Mouse (Mus musculus) retina, postnatal 7 days (tissue): ENCODE measurements around the gene Mab21l3.

Experiments used
- DNase-seq: peaks from one replicate; pipeline ENCODE4 v3.0.0-alpha.2; 2012; ENCODE audit warnings: low read depth, low spot score

The Mab21l3 gene

GRCm38 (mm10) chr3:101848816-101849215, at the start of gene Mab21l3:
TSS of gene Mab21l3 (minus strand) at chr3:101848959.
- DNase-seq, result no peak

DNA sequence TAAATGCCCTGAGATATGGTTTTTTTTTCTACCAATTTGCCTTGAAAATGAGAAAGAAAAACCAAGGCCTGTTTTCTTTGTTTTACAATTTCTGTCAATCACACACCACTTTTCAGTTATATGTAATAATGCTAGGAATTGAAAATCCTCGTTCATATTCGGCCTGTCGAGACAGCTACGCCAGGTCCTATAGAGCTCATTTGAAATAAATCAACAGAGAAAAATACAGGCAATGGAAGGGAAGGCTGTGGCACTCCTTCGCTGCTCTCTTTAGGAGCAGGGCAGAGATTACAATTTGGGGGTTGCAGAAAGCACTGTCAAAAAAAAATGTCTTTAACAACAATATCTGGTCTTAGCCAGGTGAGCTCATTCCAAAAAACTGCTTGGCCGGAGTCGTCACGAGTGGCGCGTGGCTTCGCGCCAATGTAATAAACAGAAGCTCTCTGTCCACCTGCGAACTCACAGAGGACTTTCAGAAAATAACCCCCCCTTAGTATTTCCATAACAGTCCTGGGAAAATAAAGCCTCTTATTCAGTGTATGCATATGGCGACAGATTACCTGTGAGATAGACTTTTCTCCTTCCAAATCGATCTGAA, 48.7 kb upstream of the Mab21l3 start:
- DNase-seq, result no peak

- DNase-seq, result peak; percentile 65
These were observed 48.1 kb upstream of the Mab21l3 start for GRCm38 (mm10) chr3:101896893-101897292.

DNA sequence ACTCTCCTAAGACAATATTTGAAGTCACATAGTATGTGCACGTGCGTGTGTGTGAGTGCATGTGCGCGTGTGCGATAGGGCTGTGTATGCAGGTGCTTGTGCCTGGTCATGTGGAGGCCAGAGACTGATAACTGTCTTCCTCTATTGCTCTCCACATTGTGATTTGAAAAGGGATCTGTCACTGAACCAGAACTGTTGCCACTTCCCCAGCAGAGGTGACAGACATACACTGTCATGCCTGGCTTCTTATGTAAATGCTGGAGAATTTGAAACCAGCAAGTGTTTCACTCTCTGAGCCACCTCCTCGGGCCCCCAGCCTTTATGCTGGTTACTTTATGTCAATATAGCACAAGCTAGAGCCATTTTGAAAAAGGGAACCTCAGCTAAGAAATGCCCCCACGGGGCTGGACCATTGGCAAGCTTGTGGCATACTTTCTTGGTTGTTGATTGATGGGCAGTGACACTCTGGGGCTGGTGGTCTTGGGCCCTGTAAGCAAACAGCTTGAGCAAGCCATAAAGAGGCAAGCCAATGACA, 46.7 kb upstream of the Mab21l3 start:
- DNase-seq, result no peak

GRCm38 (mm10) chr3:101885591-101885990, 36.8 kb upstream of the Mab21l3 start:
- no peak for DNase-seq

- DNase-seq, result no peak
These were observed 36.3 kb upstream of the Mab21l3 start for GRCm38 (mm10) chr3:101885041-101885440.

DNA sequence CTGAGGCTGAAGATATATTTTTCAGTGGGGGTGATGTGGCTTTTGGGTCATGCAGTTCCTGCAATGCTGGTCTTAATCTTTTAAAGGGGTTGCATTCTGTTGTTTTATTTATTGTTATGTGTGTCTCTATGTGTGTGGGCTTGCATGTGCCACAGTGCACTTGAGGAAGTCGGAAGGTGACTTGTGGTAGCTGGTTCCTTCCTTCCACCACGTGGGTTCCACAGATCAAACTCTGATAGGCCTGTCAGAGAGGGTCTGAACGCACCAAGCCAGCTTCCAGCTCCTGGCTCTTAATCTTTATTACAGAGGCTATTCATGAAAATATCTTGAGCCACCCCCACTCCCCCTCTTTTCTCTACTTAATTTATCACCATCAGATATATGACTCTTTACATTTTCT, 35.1 kb upstream of the Mab21l3 start:
- no peak for DNase-seq

DNA sequence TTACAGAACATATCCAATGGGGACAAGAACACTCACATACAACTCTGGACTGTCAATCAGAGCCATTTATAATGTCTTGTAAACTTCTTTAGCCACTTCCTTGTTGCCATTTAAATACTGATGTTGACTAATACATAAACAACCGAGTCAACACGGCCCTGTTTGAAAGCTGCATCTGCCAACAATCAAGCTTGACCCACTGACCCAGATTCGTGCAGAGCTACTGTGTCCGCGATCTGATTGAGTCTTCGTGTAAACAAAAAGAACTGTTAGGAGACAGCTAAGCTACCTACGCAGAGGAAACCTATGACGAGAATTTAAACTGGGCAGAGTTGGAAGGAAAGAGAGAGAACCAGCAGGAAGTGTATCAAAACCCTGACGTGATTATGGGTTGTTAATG, 33.0 kb upstream of the Mab21l3 start:
- peak; percentile 28 for DNase-seq

- no peak for DNase-seq
These were observed 32.1 kb upstream of the Mab21l3 start for GRCm38 (mm10) chr3:101880818-101881217.

- no peak for DNase-seq
These were observed 29.4 kb upstream of the Mab21l3 start for GRCm38 (mm10) chr3:101878136-101878535.

DNA sequence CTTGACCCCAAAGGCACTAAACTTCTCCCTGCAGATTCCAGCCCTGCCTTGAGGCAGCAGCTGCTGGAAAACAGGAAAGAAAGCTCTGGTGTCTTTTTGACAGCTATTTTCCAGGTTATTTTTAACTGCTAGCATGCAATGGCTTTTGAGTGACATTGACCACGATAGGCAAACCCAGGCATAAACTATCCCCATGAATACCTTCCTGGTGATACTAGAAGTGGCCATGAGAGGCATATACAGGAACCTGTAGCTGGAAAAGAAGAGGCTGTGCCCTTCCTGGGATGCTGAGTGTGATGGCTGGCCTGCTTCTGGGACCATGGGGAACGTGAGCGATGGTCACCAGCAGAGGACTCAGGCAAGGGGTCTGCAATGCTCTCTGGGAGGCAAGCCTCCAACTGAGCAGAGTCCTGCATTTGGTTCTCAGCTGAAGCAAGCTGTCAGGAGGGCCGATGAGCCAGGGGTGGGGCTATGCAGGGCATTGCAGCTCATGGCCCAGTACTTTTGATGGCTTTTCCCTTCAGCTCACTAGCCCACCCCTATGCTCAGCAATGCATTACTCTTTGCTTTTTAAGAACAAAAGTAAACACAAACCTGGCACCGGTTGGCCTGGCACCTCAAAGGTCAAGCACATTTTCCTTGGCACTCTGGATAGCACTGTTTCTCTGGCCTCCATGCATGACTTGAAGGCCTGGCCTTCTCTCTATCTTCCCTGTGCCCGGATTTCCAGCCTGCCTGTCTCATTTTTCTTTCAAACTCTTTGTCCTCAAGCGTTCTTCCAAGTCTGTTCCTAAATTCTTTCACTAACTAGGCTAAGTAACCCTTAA, 27.9 kb upstream of the Mab21l3 start:
- no peak for DNase-seq

DNA sequence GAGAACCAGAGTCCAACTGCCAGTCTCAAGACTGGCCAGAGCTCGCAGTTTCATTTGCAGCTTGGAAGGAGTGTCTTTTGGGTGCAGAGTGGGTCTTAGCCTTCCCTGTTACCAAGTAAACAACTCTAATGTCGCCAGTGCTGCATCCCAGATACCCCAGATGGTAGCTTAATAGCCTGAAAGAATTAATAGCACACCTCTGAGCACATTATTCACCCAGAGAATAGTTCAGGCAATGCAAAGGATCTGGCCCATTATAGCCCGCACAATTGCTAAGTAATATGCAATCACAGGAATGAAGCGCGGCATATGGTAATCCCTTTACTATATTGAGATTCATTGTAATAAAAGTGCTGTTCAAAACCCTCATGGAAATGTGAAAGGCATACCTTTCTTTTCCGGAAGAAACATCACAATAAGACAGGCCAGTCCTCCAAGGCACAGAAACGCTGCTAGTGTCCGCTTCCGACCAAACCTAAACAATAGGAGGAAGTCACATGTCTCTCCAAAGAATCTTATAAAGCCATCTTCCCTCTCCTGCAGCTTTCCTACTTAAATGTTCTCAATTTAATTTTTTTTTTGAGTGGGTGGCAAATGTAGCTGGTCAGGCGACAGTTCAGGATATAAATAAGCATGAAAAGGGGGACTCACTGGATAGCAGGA, 26.6 kb upstream of the Mab21l3 start:
- DNase-seq, result no peak

DNA sequence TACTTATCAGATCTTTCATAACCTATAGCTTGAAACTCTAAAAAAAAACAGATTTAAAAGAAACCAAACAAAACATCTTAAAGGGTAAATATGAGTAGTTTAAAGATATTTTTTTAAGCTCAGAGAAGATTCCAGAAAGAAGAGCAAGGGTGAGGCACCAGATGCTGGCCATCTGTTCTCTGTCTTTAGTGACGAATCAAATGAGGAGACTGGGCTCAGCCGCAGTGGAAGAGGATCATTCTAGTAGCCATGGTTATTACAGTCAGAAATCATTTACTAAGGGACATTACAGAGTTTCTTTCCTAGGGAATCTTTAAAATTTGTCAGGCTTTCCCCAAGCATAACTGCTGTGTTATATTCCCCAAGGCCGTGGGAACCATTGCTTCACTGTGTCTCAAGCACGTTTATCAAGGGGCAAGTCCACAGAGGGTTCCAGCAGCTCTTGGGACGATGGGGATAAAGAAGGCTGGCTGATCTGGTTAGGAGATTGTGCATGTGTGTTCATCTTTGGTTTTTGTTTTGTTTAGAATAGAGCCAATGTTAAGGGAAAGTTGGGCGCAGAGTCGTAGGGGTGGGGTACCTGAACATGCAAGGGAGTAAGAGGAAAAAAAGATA, 24.4 kb upstream of the Mab21l3 start:
- DNase-seq, result no peak

DNA sequence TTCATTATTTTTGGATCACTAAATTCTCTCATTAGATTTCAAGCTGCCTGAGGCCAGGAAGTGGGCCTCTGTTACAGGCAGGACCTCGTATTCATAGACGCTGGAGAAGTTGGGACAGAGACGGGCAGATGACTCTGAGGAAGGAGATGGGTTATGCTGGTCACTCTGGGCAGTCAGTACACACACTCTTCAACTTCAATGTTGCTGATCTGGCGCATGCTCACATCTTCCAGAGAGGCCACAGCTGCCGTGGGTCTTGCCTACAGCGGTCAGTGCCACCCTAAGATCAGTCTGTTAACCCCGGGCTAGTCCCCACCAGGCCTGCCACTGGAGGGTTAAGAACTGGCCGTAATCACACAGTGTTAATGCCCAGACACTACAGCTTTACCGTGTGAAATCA, 23.2 kb upstream of the Mab21l3 start:
- DNase-seq, result no peak

DNA sequence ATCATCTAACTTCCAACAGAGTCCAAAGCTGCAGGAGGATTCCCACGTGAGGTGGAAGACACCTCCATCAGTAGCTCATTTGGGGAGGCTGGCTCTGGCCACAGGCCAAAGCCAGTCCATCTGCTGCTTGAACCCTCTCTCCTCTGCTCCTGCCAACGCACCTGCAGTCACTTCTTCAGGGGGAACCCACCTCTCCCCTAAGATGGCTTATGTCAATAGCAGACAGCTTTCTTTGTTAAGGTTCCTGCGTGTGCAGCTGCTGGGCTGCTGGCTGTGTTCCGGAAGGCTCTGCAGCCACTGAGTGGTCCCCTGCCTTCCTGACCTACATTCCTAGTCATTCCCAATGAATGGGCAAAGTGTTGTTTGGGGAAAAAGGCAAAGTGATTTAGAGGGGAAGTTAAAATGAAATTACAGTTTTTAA, 18.3 kb upstream of the Mab21l3 start:
- DNase-seq, result no peak

DNA sequence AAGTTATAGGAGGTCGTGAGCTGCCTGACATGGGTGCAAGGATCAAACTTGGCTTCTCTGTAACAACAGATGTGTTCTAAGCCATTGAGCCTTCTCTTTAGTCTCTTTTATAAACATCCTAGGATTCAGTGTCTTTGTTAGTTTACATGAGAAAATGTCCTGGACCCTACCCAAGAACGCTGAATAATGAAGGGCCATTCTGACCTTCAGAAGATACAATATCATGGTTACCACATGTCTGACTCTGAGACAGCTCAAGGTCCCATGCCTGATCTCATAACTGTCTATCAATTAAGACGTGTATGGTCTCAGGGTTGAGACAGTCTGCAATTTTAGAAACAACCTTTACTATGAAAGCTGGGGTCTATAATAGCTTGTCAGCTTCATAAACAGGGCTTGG, 13.1 kb upstream of the Mab21l3 start:
- DNase-seq, result no peak

DNA sequence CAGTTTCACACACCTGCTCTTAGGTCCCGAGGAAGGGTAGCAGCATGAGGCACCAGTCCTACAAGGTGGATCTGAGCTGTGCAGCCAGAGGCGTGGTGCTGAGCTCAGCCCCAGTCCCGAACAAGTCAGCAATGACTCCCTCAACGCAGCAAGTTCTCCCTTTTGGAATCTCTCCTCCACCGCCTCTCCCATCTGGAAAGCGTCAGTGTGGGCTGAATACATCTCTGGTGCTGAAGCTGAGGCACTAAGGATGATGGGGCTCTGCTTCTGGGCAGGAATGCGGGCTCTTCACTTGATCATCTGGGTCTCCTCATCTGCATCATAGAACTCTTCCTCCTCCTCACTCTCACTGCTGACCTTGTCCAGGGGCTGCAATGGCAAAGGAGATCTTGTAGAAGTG, 11.4 kb upstream of the Mab21l3 start:
- DNase-seq, result no peak

GRCm38 (mm10) chr3:101859740-101860139, 11.0 kb upstream of the Mab21l3 start:
- peak; percentile 16 for DNase-seq

DNA sequence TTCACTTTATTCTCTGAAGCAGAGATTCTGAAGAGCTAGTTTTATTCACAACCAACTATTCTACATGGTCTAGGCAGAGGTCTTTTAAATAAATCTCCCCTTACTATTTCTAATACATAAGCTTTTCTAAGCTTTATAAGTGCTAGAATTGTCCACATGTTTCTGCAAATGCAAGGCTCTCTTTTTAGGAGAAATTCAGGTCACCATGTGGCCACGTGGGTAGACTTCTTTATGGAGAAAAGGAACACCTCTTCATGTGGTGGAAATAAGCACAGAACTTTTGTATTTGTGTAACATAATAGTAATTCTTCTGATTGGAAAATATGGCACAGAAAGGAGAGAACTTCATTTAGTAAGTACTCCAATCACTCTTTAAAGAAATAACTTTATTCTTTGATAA, 5.3 kb upstream of the Mab21l3 start:
- DNase-seq, result no peak

GRCm38 (mm10) chr3:101851363-101851762, 2.6 kb upstream of the Mab21l3 start:
- no peak for DNase-seq

GRCm38 (mm10) chr3:101846096-101846495, 2.7 kb downstream of the Mab21l3 start:
- DNase-seq, result no peak
